ENCODE assay signal across 7 mouse cellular contexts in the genomic region with DNA sequence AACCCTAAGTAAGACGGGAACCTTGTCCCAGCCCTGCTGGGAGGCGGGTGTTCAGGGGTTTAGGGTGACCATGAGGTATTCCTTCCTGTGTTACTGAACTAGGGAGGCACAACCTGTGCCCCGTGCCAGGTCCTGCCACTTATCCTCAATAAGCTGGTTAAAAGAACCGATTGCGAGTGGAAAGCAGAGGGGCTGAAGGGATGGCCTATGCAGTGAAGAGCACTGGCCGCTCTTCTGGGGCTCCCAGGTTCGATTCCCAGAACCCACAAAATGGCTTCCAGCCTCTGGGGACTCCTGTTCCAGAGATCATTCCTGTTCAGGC. TPM values are rescaled to one million over a fixed set of nuclear protein-coding genes. Genes with fewer than 3 reads are reported as not detected.
DNase-seq lines count a peak whose midpoint lies in the region; ATAC-seq lines count a peak whose summit lies in the region.

No protein-coding gene starts in this region.

- H3K36me3 ChIP-seq in forebrain, embryonic 10.5 days (replicated peaks), result no peaks in the 10 kb centered on the region
- H3K36me3 ChIP-seq in limb, embryonic 13.5 days, result no peaks in the 10 kb centered on the region
- H3K36me3 ChIP-seq in stomach, embryonic 15.5 days, result no peaks in the 10 kb centered on the region

- H3K4me3 ChIP-seq in forebrain, embryonic 10.5 days, result peak overlapping the region; percentile 57
- H3K4me3 ChIP-seq in limb, embryonic 13.5 days, result peak overlapping the region; percentile 55
- H3K4me3 ChIP-seq in stomach, embryonic 15.5 days (replicated peaks), result peak overlapping the region; percentile 69

- peaks cover 92% of the 10 kb centered on the region for H3K27me3 ChIP-seq in forebrain, embryonic 10.5 days (ENCODE audit: poor library complexity, severe bottlenecking)
- H3K27me3 ChIP-seq in limb, embryonic 13.5 days, result peaks cover 74% of the 10 kb centered on the region
- H3K27me3 ChIP-seq in stomach, embryonic 15.5 days (replicated peaks), result no peaks in the 10 kb centered on the region

- WGBS in forebrain, embryonic 10.5 days, result 26% methylated on average over 7 of the region's 7 CpGs
- WGBS in limb, embryonic 13.5 days, result 22% methylated on average over 7 of the region's 7 CpGs
- WGBS in stomach, embryonic 15.5 days, result 21% methylated on average over 7 of the region's 7 CpGs

- H3K4me2 ChIP-seq in limb, embryonic 13.5 days (replicated peaks), result peak overlapping the region; percentile 85
- peak overlapping the region; percentile 90 for H3K4me2 ChIP-seq in stomach, embryonic 15.5 days

- DNase-seq in ovary, postnatal 10 days (ENCODE audit: low spot score), result peak; percentile 10
- DNase-seq in ovary, adult 18-20 months (ENCODE audit: low spot score), result no peak
- DNase-seq in forebrain, embryonic 10.5 days (ENCODE audit: extremely low spot score, low spot score), result peak; percentile 33
- DNase-seq in T-cell, adult 2 months (ENCODE audit: low spot score), result no peak

- peaks cover 53% of the 10 kb centered on the region for H3K4me1 ChIP-seq in forebrain, embryonic 10.5 days
- peaks cover 35% of the 10 kb centered on the region for H3K4me1 ChIP-seq in limb, embryonic 13.5 days
- H3K4me1 ChIP-seq in stomach, embryonic 15.5 days, result peaks cover 32% of the 10 kb centered on the region

- H3K9ac ChIP-seq in limb, embryonic 13.5 days, result peak overlapping the region; percentile 64
- no peak overlapping the region for H3K9ac ChIP-seq in stomach, embryonic 15.5 days

- H3K27ac ChIP-seq in forebrain, embryonic 10.5 days, result peak overlapping the region; percentile 41; the same call in 1 of the 2 replicates
- H3K27ac ChIP-seq in limb, embryonic 13.5 days, result 0 out of 2 replicates have a peak overlapping the region, but pooled peaks have one; percentile 44
- H3K27ac ChIP-seq in stomach, embryonic 15.5 days, result peak overlapping the region; percentile 83

- no peak for ATAC-seq in limb, embryonic 13.5 days (ENCODE audit: low FRiP score, low read depth)
- ATAC-seq in stomach, embryonic 15.5 days (ENCODE audit: insufficient read depth, low FRiP score, low read depth), result no peak
- ATAC-seq in monocyte, adult 5-6 weeks (replicated peaks; ENCODE audit: insufficient number of reproducible peaks, low FRiP score, low TSS enrichment, poor library complexity, severe bottlenecking), result no peak

- no peaks in the 10 kb centered on the region for H3K9me3 ChIP-seq in forebrain, embryonic 10.5 days
- H3K9me3 ChIP-seq in limb, embryonic 13.5 days, result no peaks in the 10 kb centered on the region
- H3K9me3 ChIP-seq in stomach, embryonic 15.5 days, result no peaks in the 10 kb centered on the region

RNA-seq across cellular contexts. Expression of gene Rnf213, which starts 0.5 kb away (rescaled TPM):
- 1.4 and 1.5 TPM in 2 replicates for polyA plus RNA-seq in forebrain, embryonic 10.5 days (2016; fragmentation: Nextera tagmentation; extraction: Ambion mirVana)
- polyA plus RNA-seq in limb, embryonic 13.5 days (2015; fragmentation: Nextera tagmentation; extraction: Ambion mirVana), result 3.2 and 3.5 TPM in 2 replicates
- polyA plus RNA-seq in stomach, embryonic 15.5 days (2015; fragmentation: Nextera tagmentation; extraction: Ambion mirVana), result 7.3 and 7.6 TPM in 2 replicates
- total RNA-seq in monocyte, adult 5-6 weeks (2017), result 58.5 to 104 TPM (median 67.5 TPM) in 3 replicates

RNA-seq across cellular contexts. Expression of gene Slc26a11, which starts 38.1 kb away (rescaled TPM):
- polyA plus RNA-seq in forebrain, embryonic 10.5 days (2016; fragmentation: Nextera tagmentation; extraction: Ambion mirVana), result 9.6 and 10.6 TPM in 2 replicates
- 11.8 and 12.4 TPM in 2 replicates for polyA plus RNA-seq in limb, embryonic 13.5 days (2015; fragmentation: Nextera tagmentation; extraction: Ambion mirVana)
- 9.2 and 9.9 TPM in 2 replicates for polyA plus RNA-seq in stomach, embryonic 15.5 days (2015; fragmentation: Nextera tagmentation; extraction: Ambion mirVana)
- 8.4 to 16.4 TPM (median 13.5 TPM) in 3 replicates for total RNA-seq in monocyte, adult 5-6 weeks (2017)

RNA-seq across cellular contexts. Expression of gene Sgsh, which starts 38.1 kb away (rescaled TPM):
- polyA plus RNA-seq in forebrain, embryonic 10.5 days (2016; fragmentation: Nextera tagmentation; extraction: Ambion mirVana), result 7.5 and 7.9 TPM in 2 replicates
- polyA plus RNA-seq in limb, embryonic 13.5 days (2015; fragmentation: Nextera tagmentation; extraction: Ambion mirVana), result 7.4 and 8.8 TPM in 2 replicates
- 8.2 and 8.3 TPM in 2 replicates for polyA plus RNA-seq in stomach, embryonic 15.5 days (2015; fragmentation: Nextera tagmentation; extraction: Ambion mirVana)
- 15.0 to 19.4 TPM (median 17.0 TPM) in 3 replicates for total RNA-seq in monocyte, adult 5-6 weeks (2017)

Comparison
In these comparisons a context has a peak if more than half of its experiments do, and no peak if none do; other contexts are left out.
1. DNase-seq: peak in ovary, postnatal 10 days (single experiment) and forebrain, embryonic 10.5 days (single experiment); none in ovary, adult 18-20 months (single experiment) and T-cell, adult 2 months (single experiment).
2. Peak in every context shown above with its lines, with median percentiles within 50 percentile points of each other: H3K27ac ChIP-seq and H3K4me3 ChIP-seq.